Mouse (Mus musculus): ENCODE measurements around the gene Apba1.

GRCm38 (mm10) chr19:23920220-23920544 lies 161.5 kb downstream of the Apba1 start:
- TF ChIP-seq POLR2A (IDR thresholded peaks at IDR 0.05; ENCODE audit: borderline replicate concordance, insufficient read depth, low read length) (no peak), CTCF (IDR thresholded peaks at IDR 0.05; ENCODE audit: borderline replicate concordance, insufficient read depth, low read depth, low read length) (no peak)

Measured in cerebellum, adult 2 months (tissue).